Mouse (Mus musculus): ENCODE data around the gene Pou2f3. TPM values are rescaled to one million over a fixed set of nuclear protein-coding genes. Genes with fewer than 3 reads are reported as not detected.

Pou2f3 gene
- polyA plus RNA-seq, 1 experiment from 2014 or later, result 0.53 TPM

DNA sequence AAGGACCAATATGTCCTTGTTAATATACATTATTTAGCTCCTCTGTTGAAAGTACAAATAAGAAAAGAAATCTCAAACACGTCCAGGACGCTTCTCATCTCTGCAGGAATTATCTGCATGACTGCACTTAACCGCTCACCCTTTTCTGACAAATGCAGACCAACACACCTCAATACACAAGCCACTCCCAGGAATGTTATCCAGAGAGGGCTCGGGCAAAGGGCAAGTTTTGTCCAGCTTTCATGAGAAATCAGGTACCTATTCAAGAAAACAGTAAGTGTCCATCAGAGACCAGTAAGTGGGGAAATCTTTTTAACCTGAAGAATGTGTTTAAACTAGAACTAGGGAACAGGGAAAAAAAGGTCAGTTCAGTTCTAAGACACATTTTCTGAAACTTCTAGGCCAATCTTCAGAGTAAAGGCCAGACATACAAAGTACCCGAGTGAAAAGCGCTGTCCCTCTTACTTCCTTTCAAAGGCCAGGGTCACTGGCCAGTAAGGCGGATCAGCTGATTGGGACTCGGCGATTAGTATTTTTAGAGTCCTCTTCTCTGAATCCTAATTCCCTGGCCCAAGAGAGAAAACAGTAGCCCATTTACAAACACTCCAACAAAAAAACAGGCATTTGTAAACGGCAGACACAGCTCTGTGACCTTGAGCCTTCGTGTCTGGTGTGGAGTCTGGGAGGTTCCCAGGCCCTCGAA lies 94.6 kb downstream of the Pou2f3 start:
- Histone ChIP-seq H3K4me1 (ENCODE audit: control insufficient read depth, insufficient read depth, low read length) (peaks cover 12% of the 10 kb centered on the region), H3K27ac (ENCODE audit: low read length) (peak overlapping the region; percentile 79)
- no peak for ATAC-seq (replicated peaks; ENCODE audit: extremely low read depth, insufficient read depth, low FRiP score)

DNA sequence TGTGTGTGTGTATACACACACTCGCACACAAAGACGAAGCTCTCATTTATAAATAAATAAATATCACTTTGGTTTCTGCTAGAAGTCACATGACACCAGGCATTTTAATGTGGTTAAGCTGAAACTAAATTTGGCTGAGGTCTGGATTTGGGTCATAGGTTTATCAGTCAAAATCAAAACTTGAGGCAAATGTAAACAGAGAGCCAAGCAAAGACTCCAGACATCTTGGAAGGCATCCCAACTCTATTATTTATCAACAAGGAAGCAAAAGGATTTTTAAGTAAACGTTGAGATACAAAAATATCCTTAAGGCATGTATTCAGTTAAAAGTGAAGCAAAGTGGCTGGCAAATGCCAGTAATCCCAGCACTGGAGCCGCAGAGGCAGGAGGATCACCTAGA lies 95.3 kb downstream of the Pou2f3 start:
- Histone ChIP-seq H3K27me3 (ENCODE audit: control insufficient read depth, insufficient read depth, low read length) (peaks cover 5% of the 10 kb centered on the region), H3K4me3 (ENCODE audit: low read length) (no peak overlapping the region), H3K36me3 (ENCODE audit: control insufficient read depth, insufficient read depth) (peaks cover 20% of the 10 kb centered on the region), H3K9me3 (replicated peaks; ENCODE audit: control insufficient read depth, low read length) (no peaks in the 10 kb centered on the region), H3K9ac (ENCODE audit: low read length) (no peak overlapping the region), H3K4me2 (ENCODE audit: low read depth, low read length) (no peak overlapping the region; the same call in 1 of the 2 replicates), H3K27ac (ENCODE audit: low read length) (no peak overlapping the region), H3K4me1 (ENCODE audit: control insufficient read depth, insufficient read depth, low read length) (peaks cover 12% of the 10 kb centered on the region)
- no peak for ATAC-seq (replicated peaks; ENCODE audit: extremely low read depth, insufficient read depth, low FRiP score)
- 76% methylated on average over 4 of the region's 4 CpGs for WGBS

More for the DNA sequence above, 94.6 kb downstream of the Pou2f3 start:
- WGBS, result 24% methylated on average over 12 of the region's 12 CpGs
- H3K9me3 ChIP-seq (replicated peaks; ENCODE audit: control insufficient read depth, low read length), result no peaks in the 10 kb centered on the region
- peak overlapping the region; percentile 65 for H3K4me2 ChIP-seq (ENCODE audit: low read depth, low read length)
- H3K9ac ChIP-seq (ENCODE audit: low read length), result peak overlapping the region; percentile 88
- H3K27me3 ChIP-seq (ENCODE audit: control insufficient read depth, insufficient read depth, low read length), result peaks cover 5% of the 10 kb centered on the region
- H3K4me3 ChIP-seq (ENCODE audit: low read length), result peak overlapping the region; percentile 84
- H3K36me3 ChIP-seq (ENCODE audit: control insufficient read depth, insufficient read depth), result peaks cover 16% of the 10 kb centered on the region

DNA sequence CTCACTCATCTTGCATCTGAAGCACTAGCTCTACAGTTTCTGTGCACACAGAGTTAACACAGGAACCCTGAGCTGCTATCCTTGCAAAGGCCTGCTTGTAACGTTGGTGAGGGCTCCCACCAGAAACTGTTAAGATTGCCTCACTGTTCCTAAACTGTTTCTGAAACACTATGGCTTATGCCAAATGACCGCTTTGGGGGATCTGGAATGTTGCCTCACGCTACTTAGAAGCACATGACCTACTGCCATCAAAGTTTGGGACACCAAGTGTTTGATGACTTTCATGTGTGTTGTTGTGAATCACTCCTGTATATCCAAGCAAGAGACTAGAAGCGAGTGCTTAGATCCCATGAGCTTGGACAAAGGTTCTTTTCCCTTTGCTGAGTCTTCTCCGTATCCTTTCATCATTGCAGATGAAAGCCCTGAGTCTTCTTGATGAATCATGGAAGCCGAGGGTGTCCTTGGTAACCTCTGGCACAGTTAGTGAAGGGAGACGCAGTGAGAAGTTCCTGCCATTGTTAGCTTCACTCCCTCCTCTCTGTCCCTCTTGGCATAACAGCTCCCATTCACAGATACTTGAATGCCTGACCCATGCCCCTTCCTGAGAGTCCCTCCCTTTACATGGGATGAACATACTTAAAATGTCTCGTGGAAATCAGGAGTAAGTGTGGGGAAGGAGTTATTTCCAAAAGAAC lies 99.7 kb downstream of the Pou2f3 start:
- H3K36me3 ChIP-seq (ENCODE audit: control insufficient read depth, insufficient read depth), result peaks cover 20% of the 10 kb centered on the region
- no peak for ATAC-seq (replicated peaks; ENCODE audit: extremely low read depth, insufficient read depth, low FRiP score)
- no peak overlapping the region for H3K4me2 ChIP-seq (ENCODE audit: low read depth, low read length)
- H3K27ac ChIP-seq (ENCODE audit: low read length), result no peak overlapping the region
- H3K9ac ChIP-seq (ENCODE audit: low read length), result no peak overlapping the region
- H3K4me3 ChIP-seq (ENCODE audit: low read length), result no peak overlapping the region
- peaks cover 20% of the 10 kb centered on the region for H3K4me1 ChIP-seq (ENCODE audit: control insufficient read depth, insufficient read depth, low read length)
- no peaks in the 10 kb centered on the region for H3K9me3 ChIP-seq (replicated peaks; ENCODE audit: control insufficient read depth, low read length)
- WGBS, result 78% methylated on average over 8 of the region's 8 CpGs
- H3K27me3 ChIP-seq (ENCODE audit: control insufficient read depth, insufficient read depth, low read length), result no peaks in the 10 kb centered on the region

GRCm38 (mm10) chr9:43109125-43109524 lies 101.0 kb downstream of the Pou2f3 start:
- Histone ChIP-seq H3K4me3 (ENCODE audit: low read length) (no peak overlapping the region), H3K36me3 (ENCODE audit: control insufficient read depth, insufficient read depth) (peaks cover 20% of the 10 kb centered on the region), H3K4me1 (ENCODE audit: control insufficient read depth, insufficient read depth, low read length) (peaks cover 13% of the 10 kb centered on the region), H3K4me2 (ENCODE audit: low read depth, low read length) (no peak overlapping the region), H3K9ac (ENCODE audit: low read length) (no peak overlapping the region), H3K9me3 (replicated peaks; ENCODE audit: control insufficient read depth, low read length) (no peaks in the 10 kb centered on the region), H3K27me3 (ENCODE audit: control insufficient read depth, insufficient read depth, low read length) (no peaks in the 10 kb centered on the region), H3K27ac (ENCODE audit: low read length) (no peak overlapping the region)
- 83% methylated on average over 7 of the region's 7 CpGs for WGBS
- ATAC-seq (replicated peaks; ENCODE audit: extremely low read depth, insufficient read depth, low FRiP score), result no peak

GRCm38 (mm10) chr9:43108721-43109120 lies 101.4 kb downstream of the Pou2f3 start:
- Histone ChIP-seq H3K4me2 (ENCODE audit: low read depth, low read length) (no peak overlapping the region), H3K4me1 (ENCODE audit: control insufficient read depth, insufficient read depth, low read length) (peaks cover 16% of the 10 kb centered on the region), H3K9me3 (replicated peaks; ENCODE audit: control insufficient read depth, low read length) (no peaks in the 10 kb centered on the region), H3K36me3 (ENCODE audit: control insufficient read depth, insufficient read depth) (peaks cover 20% of the 10 kb centered on the region), H3K27ac (ENCODE audit: low read length) (no peak overlapping the region), H3K4me3 (ENCODE audit: low read length) (no peak overlapping the region), H3K9ac (ENCODE audit: low read length) (no peak overlapping the region), H3K27me3 (ENCODE audit: control insufficient read depth, insufficient read depth, low read length) (no peaks in the 10 kb centered on the region)
- no peak for ATAC-seq (replicated peaks; ENCODE audit: extremely low read depth, insufficient read depth, low FRiP score)
- 85% methylated on average over 3 of the region's 3 CpGs for WGBS

GRCm38 (mm10) chr9:43108081-43108480 lies 102.1 kb downstream of the Pou2f3 start:
- Histone ChIP-seq H3K27me3 (ENCODE audit: control insufficient read depth, insufficient read depth, low read length) (no peaks in the 10 kb centered on the region), H3K4me2 (ENCODE audit: low read depth, low read length) (no peak overlapping the region), H3K9me3 (replicated peaks; ENCODE audit: control insufficient read depth, low read length) (no peaks in the 10 kb centered on the region), H3K36me3 (ENCODE audit: control insufficient read depth, insufficient read depth) (peaks cover 20% of the 10 kb centered on the region), H3K4me1 (ENCODE audit: control insufficient read depth, insufficient read depth, low read length) (peaks cover 21% of the 10 kb centered on the region), H3K27ac (ENCODE audit: low read length) (no peak overlapping the region; the same call in 1 of the 2 replicates), H3K9ac (ENCODE audit: low read length) (no peak overlapping the region), H3K4me3 (ENCODE audit: low read length) (no peak overlapping the region)
- WGBS, result 71% methylated on average over 1 of the region's 1 CpGs
- ATAC-seq (replicated peaks; ENCODE audit: extremely low read depth, insufficient read depth, low FRiP score), result no peak

- H3K27me3 ChIP-seq (ENCODE audit: control insufficient read depth, insufficient read depth, low read length), result no peaks in the 10 kb centered on the region
- peaks cover 20% of the 10 kb centered on the region for H3K36me3 ChIP-seq (ENCODE audit: control insufficient read depth, insufficient read depth)
- no peak for ATAC-seq (replicated peaks; ENCODE audit: extremely low read depth, insufficient read depth, low FRiP score)
- H3K27ac ChIP-seq (ENCODE audit: low read length), result peak overlapping the region; percentile 97
- H3K4me1 ChIP-seq (ENCODE audit: control insufficient read depth, insufficient read depth, low read length), result peaks cover 24% of the 10 kb centered on the region
- peak overlapping the region; percentile 83 for H3K4me3 ChIP-seq (ENCODE audit: low read length)
- no peaks in the 10 kb centered on the region for H3K9me3 ChIP-seq (replicated peaks; ENCODE audit: control insufficient read depth, low read length)
- WGBS, result 38% methylated on average over 5 of the region's 5 CpGs
- H3K4me2 ChIP-seq (ENCODE audit: low read depth, low read length), result peak overlapping the region; percentile 89
- peak overlapping the region; percentile 25; the same call in 1 of the 2 replicates for H3K9ac ChIP-seq (ENCODE audit: low read length)
Observed at GRCm38 (mm10) chr9:43107555-43107954, 102.6 kb downstream of the Pou2f3 start.

GRCm38 (mm10) chr9:43107187-43107517 lies 103.0 kb downstream of the Pou2f3 start, which contains the start of gene Arhgef12:
TSS of gene Arhgef12 (minus strand) at chr9:43107239.
- H3K9me3 ChIP-seq (replicated peaks; ENCODE audit: control insufficient read depth, low read length), result no peaks in the 10 kb centered on the region
- ATAC-seq (replicated peaks; ENCODE audit: extremely low read depth, insufficient read depth, low FRiP score), result no peak
- H3K27ac ChIP-seq (ENCODE audit: low read length), result peak within 1 kb of the TSS; percentile 97
- WGBS, result 13% methylated on average over 10 of the region's 10 CpGs
- peak within 1 kb of the TSS; percentile 95 for H3K9ac ChIP-seq (ENCODE audit: low read length)
- H3K4me1 ChIP-seq (ENCODE audit: control insufficient read depth, insufficient read depth, low read length), result peaks cover 26% of the 10 kb centered on the region
- peak within 1 kb of the TSS; percentile 89 for H3K4me2 ChIP-seq (ENCODE audit: low read depth, low read length)
- peak within 1 kb of the TSS; percentile 83 for H3K4me3 ChIP-seq (ENCODE audit: low read length)
- H3K27me3 ChIP-seq (ENCODE audit: control insufficient read depth, insufficient read depth, low read length), result no peaks in the 10 kb centered on the region
- H3K36me3 ChIP-seq (ENCODE audit: control insufficient read depth, insufficient read depth), result peaks cover 17% of the 10 kb centered on the region
